Mouse (Mus musculus) T-helper 1 cell (primary cell): Measurements from ENCODE around the gene Vmn1r76.

Experiments
- in situ Hi-C: fragments of 300-600 bp; cut with MboI, MseI; formaldehyde crosslinking; loops from one replicate; pipeline ENCODE4 v1.15.1; 2025; ENCODE audit warnings: high pct_unique_total_duplicates

The Vmn1r76 gene

GRCm38 (mm10) chr7:11938113-11938512 is at the start of gene Vmn1r76:
TSS of gene Vmn1r76 (minus strand) at chr7:11938213.
- in situ Hi-C loops = no loop called here

GRCm38 (mm10) chr7:11972611-11973010 is 34.6 kb upstream of the Vmn1r76 start:
- in situ Hi-C loops = no loop called here

GRCm38 (mm10) chr7:11947991-11948390 is 10.0 kb upstream of the Vmn1r76 start:
- in situ Hi-C loops = no loop called here

DNA sequence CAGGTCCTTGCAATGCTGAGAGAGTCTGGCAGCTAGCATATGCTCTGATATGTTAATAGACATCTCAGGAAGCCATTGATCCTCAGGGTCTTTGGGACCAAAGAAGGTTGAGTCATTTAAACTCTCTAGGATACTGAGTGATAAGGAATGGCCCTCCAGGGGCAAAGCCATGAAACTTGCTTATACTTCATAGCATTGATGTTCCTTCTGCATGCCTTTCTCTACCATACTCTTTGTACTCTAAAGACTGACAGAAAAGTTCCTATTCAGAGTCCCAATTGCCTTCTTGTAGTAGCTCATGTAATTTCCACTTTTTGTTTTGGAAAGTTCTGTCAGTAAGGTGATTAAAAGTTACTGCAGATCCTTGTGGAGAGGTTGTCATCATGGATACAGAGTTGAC is 63.7 kb downstream of the Vmn1r76 start, which contains the start of gene Vmn1r75:
Gene Vmn1r75 (plus strand): TSS at position 301 of the 400 bp plus-strand sequence.
- in situ Hi-C loops = no loop called here
